Mouse (Mus musculus): ENCODE measurements at regions not wholly inside any gene's neighbourhood (a gene's known extent, or its start where the extent isn't known, plus 50 kb on each side); places are given as distances from the start of the nearest gene placed in this dataset.

DNA sequence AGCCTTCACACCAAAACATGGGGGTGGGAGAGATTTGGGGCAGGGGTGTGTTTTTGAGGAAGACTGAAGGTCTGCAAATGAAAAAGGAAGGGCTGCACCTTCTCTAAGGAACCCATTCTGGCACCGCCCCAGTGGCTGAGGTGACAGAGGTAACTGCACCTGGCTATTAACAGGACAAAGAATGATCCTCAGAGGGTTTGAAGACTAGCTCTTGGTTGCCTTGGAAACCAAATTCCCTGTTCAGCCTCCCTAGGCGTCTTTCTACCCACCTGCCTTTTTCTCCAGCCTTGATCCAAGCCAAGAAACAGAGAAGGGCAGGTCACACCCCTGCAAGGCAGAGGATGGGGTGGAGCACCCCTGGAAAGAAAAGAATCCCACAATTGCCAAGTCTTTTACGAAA, 132.8 kb upstream of the Slc22a12 start:
- TF ChIP-seq CTCF (IDR thresholded peaks at IDR 0.05; ENCODE audit: low read depth), result no peak
- TF ChIP-seq EP300 (optimal IDR thresholded peaks at IDR 0.05), result no peak
